8 mouse cellular contexts compared by ENCODE assay signal in the genomic region with DNA sequence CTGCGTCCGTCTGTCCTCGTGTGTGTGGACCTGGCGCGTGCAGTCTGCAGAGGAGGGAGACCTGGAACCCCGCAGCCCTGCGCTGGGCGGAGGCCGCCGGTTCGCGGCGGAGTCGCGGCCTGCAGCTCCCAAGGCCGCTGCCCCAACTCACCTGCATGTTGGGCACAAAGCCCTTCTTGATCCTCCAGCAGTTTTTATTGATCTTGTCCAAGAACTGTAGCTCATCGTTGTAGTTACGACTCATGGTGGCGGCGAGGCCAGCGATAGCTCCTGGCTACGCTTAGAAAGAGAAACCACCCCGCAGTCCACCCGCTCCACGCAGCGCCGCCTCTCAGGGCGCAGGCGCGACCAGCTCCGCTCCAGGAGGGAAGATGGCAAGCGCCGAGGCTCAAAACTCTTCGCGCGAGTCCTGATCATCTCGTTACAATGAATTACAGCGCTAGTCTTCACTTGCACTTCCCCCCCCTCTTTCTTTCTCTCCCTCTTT. TPM values are rescaled to one million over a fixed set of nuclear protein-coding genes. Genes with fewer than 3 reads are reported as not detected.
DNase-seq lines count a peak whose midpoint lies in the region; ATAC-seq lines count a peak whose summit lies in the region.

TSS of gene Rtcb (minus strand) at position 360 of the 487 bp plus-strand sequence.

- under 1% methylated on average over 38 of the region's 38 CpGs for WGBS in heart, embryonic 13.5 days
- WGBS in liver, embryonic 12.5 days (ENCODE audit: insufficient replicate concordance): under 1% methylated on average over 38 of the region's 38 CpGs
- WGBS in stomach, embryonic 15.5 days: 0% methylated on average over 38 of the region's 38 CpGs

- H3K4me1 ChIP-seq in brown adipose tissue, adult 24 weeks (ENCODE audit: control insufficient read depth, insufficient read depth, insufficient read length, low read length): peaks cover 3% of the 10 kb centered on the region; the same call in 1 of the 2 replicates
- peaks cover 9% of the 10 kb centered on the region for H3K4me1 ChIP-seq in heart, embryonic 13.5 days
- H3K4me1 ChIP-seq in liver, embryonic 12.5 days: peaks cover 14% of the 10 kb centered on the region
- H3K4me1 ChIP-seq in stomach, embryonic 15.5 days: peaks cover 4% of the 10 kb centered on the region; the same call in 1 of the 2 replicates

- peak within 1 kb of the TSS; percentile 94 for H3K4me2 ChIP-seq in heart, embryonic 13.5 days
- H3K4me2 ChIP-seq in liver, embryonic 12.5 days: peak within 1 kb of the TSS; percentile 85
- peak within 1 kb of the TSS; percentile 79 for H3K4me2 ChIP-seq in stomach, embryonic 15.5 days

- no peak; the same call in 1 of the 2 replicates for ATAC-seq in heart, embryonic 13.5 days (ENCODE audit: extremely low read depth, insufficient number of reproducible peaks, low FRiP score, low TSS enrichment)
- peak; percentile 93 for ATAC-seq in liver, embryonic 12.5 days
- peak; percentile 86 for ATAC-seq in stomach, embryonic 15.5 days (ENCODE audit: insufficient read depth, low FRiP score, low read depth)

- H3K36me3 ChIP-seq in heart, embryonic 13.5 days: peaks cover 31% of the 10 kb centered on the region
- peaks cover 30% of the 10 kb centered on the region for H3K36me3 ChIP-seq in liver, embryonic 12.5 days
- peaks cover 21% of the 10 kb centered on the region; the same call in 1 of the 2 replicates for H3K36me3 ChIP-seq in stomach, embryonic 15.5 days

- peak within 1 kb of the TSS; percentile 96 for H3K4me3 ChIP-seq in brown adipose tissue, adult 24 weeks (ENCODE audit: insufficient read depth, low read depth, low read length)
- peak within 1 kb of the TSS; percentile 99 for H3K4me3 ChIP-seq in heart, embryonic 13.5 days
- H3K4me3 ChIP-seq in liver, embryonic 12.5 days: peak within 1 kb of the TSS; percentile 93
- H3K4me3 ChIP-seq in stomach, embryonic 15.5 days (replicated peaks): peak within 1 kb of the TSS; percentile 82

- DNase-seq in CD4-positive, CD25-positive, alpha-beta regulatory T cell, adult 2 months (ENCODE audit: low read depth, low spot score): peak; percentile 98
- peak; percentile 31 for DNase-seq in fat pad, adult 2 months (ENCODE audit: extremely low read depth, low read depth, low spot score)
- DNase-seq in kidney, postnatal 10 days: peak; percentile 98
- peak; percentile 89 to 94 for DNase-seq in natural killer cell, adult 2 months (ENCODE audit: low spot score in 2 of 2)

- H3K27ac ChIP-seq in brown adipose tissue, adult 24 weeks (replicated peaks; ENCODE audit: low read depth, low read length): peak within 1 kb of the TSS; percentile 53
- H3K27ac ChIP-seq in heart, embryonic 13.5 days (replicated peaks): peak within 1 kb of the TSS; percentile 80
- H3K27ac ChIP-seq in liver, embryonic 12.5 days: peak within 1 kb of the TSS; percentile 76
- H3K27ac ChIP-seq in stomach, embryonic 15.5 days: peak within 1 kb of the TSS; percentile 77; the same call in 1 of the 2 replicates

- H3K27me3 ChIP-seq in heart, embryonic 13.5 days (replicated peaks): no peaks in the 10 kb centered on the region
- peaks cover 4% of the 10 kb centered on the region; the same call in 1 of the 2 replicates for H3K27me3 ChIP-seq in liver, embryonic 12.5 days (replicated peaks)
- no peaks in the 10 kb centered on the region for H3K27me3 ChIP-seq in stomach, embryonic 15.5 days (replicated peaks)

- H3K9me3 ChIP-seq in heart, embryonic 13.5 days: no peaks in the 10 kb centered on the region
- H3K9me3 ChIP-seq in liver, embryonic 12.5 days (replicated peaks): no peaks in the 10 kb centered on the region
- H3K9me3 ChIP-seq in stomach, embryonic 15.5 days: no peaks in the 10 kb centered on the region

- peak within 1 kb of the TSS; percentile 97 for H3K9ac ChIP-seq in heart, embryonic 13.5 days
- H3K9ac ChIP-seq in liver, embryonic 12.5 days: peak within 1 kb of the TSS; percentile 91
- peak within 1 kb of the TSS; percentile 87 for H3K9ac ChIP-seq in stomach, embryonic 15.5 days

RNA-seq across cellular contexts. Expression of gene Rtcb, which starts in this region (rescaled TPM):
- polyA plus RNA-seq in brown adipose tissue, adult 24 weeks (2012; ENCODE audit: insufficient read depth, insufficient read length, missing spikeins): 62.7 and 68.6 TPM in 2 replicates
- polyA plus RNA-seq in heart, embryonic 13.5 days (2015; fragmentation: Nextera tagmentation; extraction: Ambion mirVana): 115 and 124 TPM in 2 replicates
- polyA plus RNA-seq in liver, embryonic 12.5 days (2016; fragmentation: Nextera tagmentation; extraction: Ambion mirVana): 115 and 118 TPM in 2 replicates
- polyA plus RNA-seq in stomach, embryonic 15.5 days (2015; fragmentation: Nextera tagmentation; extraction: Ambion mirVana): 163 and 178 TPM in 2 replicates

Comparison
In these comparisons a context has a peak if more than half of its experiments do, and no peak if none do; other contexts are left out.
1. DNase-seq: peak in every context shown above with its lines; median percentile 98 in CD4-positive, CD25-positive, alpha-beta regulatory T cell, adult 2 months; 98 in kidney, postnatal 10 days; 92 in natural killer cell, adult 2 months; 31 in fat pad, adult 2 months.